In genomic region chr1:178991470-178991869, GRCm38 (mm10) we compare ENCODE assay signal across 22 mouse cellular contexts.
A peak's percentile ranks its signal among the peaks of the same experiment; 100 is the strongest.
DNase-seq lines count a peak whose midpoint lies in the region; ATAC-seq lines count a peak whose summit lies in the region.
"Had no signal": no experiment of that assay in that cellular context is flagged by ENCODE, and none has a peak within 500 bp of the region (broad histone marks: within the 10 kb centered on the region; RNA-seq: fewer than 3 reads in every experiment).

No protein-coding gene starts in this region.

- H3K27ac ChIP-seq in kidney, embryonic 16.5 days (ENCODE audit: low read length) = no peak overlapping the region
- peak overlapping the region; percentile 42; the same call in 1 of the 2 replicates for H3K27ac ChIP-seq in limb, embryonic 10.5 days
- no peak overlapping the region for H3K27ac ChIP-seq in midbrain, embryonic 13.5 days
- H3K27ac ChIP-seq: heart, embryonic 13.5 days; hindbrain, embryonic 13.5 days; limb, embryonic 15.5 days; liver, embryonic 15.5 days had no signal

- H3K36me3 ChIP-seq in kidney, embryonic 16.5 days (ENCODE audit: insufficient read depth, low read length) = no peaks in the 10 kb centered on the region
- H3K36me3 ChIP-seq in limb, embryonic 10.5 days = no peaks in the 10 kb centered on the region
- no peaks in the 10 kb centered on the region for H3K36me3 ChIP-seq in midbrain, embryonic 13.5 days
- H3K36me3 ChIP-seq: heart, embryonic 13.5 days; hindbrain, embryonic 13.5 days; limb, embryonic 15.5 days; liver, embryonic 15.5 days had no signal

- 0 out of 2 replicates have a peak, but pooled peaks have one; percentile 31 for ATAC-seq in kidney, embryonic 16.5 days (ENCODE audit: low FRiP score, low TSS enrichment)
- ATAC-seq in megakaryocyte, adult 5-6 weeks (ENCODE audit: poor library complexity, severe bottlenecking) = peak; percentile 85
- no peak for ATAC-seq in midbrain, embryonic 13.5 days
- ATAC-seq: activated CD4-positive, CD25-positive, alpha-beta regulatory T cell, adult 4 months; forebrain, embryonic 14.5 days; inflammation-experienced regulatory T-cells, adult 6 months had no signal

- no peak for DNase-seq in kidney, postnatal 14 days
- DNase-seq in MEL-GATA-1-ER (ENCODE audit: extremely low read depth, low read depth) = peak; percentile 17
- no peak for DNase-seq in limb, embryonic 10.5 days (ENCODE audit: low spot score)
- no peak for DNase-seq in left cerebral cortex, postnatal 25 days (ENCODE audit: low spot score in 2 of 2)
- DNase-seq: adrenal gland, postnatal 10 days; gastrocnemius, postnatal 25 days; kidney, adult 2 months; midbrain, embryonic 14.5 days; retina, postnatal 1 day; right cerebral cortex, postnatal 4 days; thymus, adult 2 months had no signal

- no peaks in the 10 kb centered on the region for H3K27me3 ChIP-seq in kidney, embryonic 16.5 days (ENCODE audit: insufficient read depth, low read length)
- no peaks in the 10 kb centered on the region for H3K27me3 ChIP-seq in limb, embryonic 10.5 days (ENCODE audit: low read depth, poor library complexity, severe bottlenecking)
- no peaks in the 10 kb centered on the region for H3K27me3 ChIP-seq in midbrain, embryonic 13.5 days
- H3K27me3 ChIP-seq: heart, embryonic 13.5 days; hindbrain, embryonic 13.5 days; limb, embryonic 15.5 days; liver, embryonic 15.5 days had no signal

- no peaks in the 10 kb centered on the region for H3K9me3 ChIP-seq in kidney, embryonic 16.5 days (ENCODE audit: low read length)
- no peaks in the 10 kb centered on the region for H3K9me3 ChIP-seq in limb, embryonic 10.5 days (replicated peaks)
- no peaks in the 10 kb centered on the region for H3K9me3 ChIP-seq in midbrain, embryonic 13.5 days
- H3K9me3 ChIP-seq: heart, embryonic 13.5 days; hindbrain, embryonic 13.5 days; limb, embryonic 15.5 days; liver, embryonic 15.5 days had no signal

- H3K4me1 ChIP-seq in kidney, embryonic 16.5 days (ENCODE audit: insufficient read depth, low read length) = peaks cover 9% of the 10 kb centered on the region; the same call in 1 of the 2 replicates
- H3K4me1 ChIP-seq in limb, embryonic 10.5 days = peaks cover 45% of the 10 kb centered on the region
- H3K4me1 ChIP-seq in midbrain, embryonic 13.5 days (replicated peaks) = peaks cover 12% of the 10 kb centered on the region
- H3K4me1 ChIP-seq: liver, embryonic 15.5 days had no signal

- WGBS in kidney, embryonic 16.5 days = 42% methylated on average over 4 of the region's 4 CpGs
- 70% methylated on average over 4 of the region's 4 CpGs for WGBS in limb, embryonic 10.5 days
- 48% methylated on average over 4 of the region's 4 CpGs for WGBS in midbrain, embryonic 13.5 days

- no peak overlapping the region for H3K9ac ChIP-seq in kidney, embryonic 16.5 days (replicated peaks; ENCODE audit: low read length)
- H3K9ac ChIP-seq in midbrain, embryonic 13.5 days (replicated peaks) = no peak overlapping the region
- H3K9ac ChIP-seq: heart, embryonic 13.5 days; hindbrain, embryonic 13.5 days; limb, embryonic 15.5 days; liver, embryonic 15.5 days had no signal

- H3K4me2 ChIP-seq in kidney, embryonic 16.5 days (replicated peaks; ENCODE audit: low read depth, low read length) = no peak overlapping the region
- H3K4me2 ChIP-seq in midbrain, embryonic 13.5 days (replicated peaks) = no peak overlapping the region
- H3K4me2 ChIP-seq: heart, embryonic 13.5 days; hindbrain, embryonic 13.5 days; limb, embryonic 15.5 days; liver, embryonic 15.5 days had no signal

- intact Hi-C loops in left cerebral cortex, postnatal 25 days (cut with DNase I) = no loop called here

- no peak overlapping the region for H3K4me3 ChIP-seq in kidney, embryonic 16.5 days (ENCODE audit: low read length)
- H3K4me3 ChIP-seq in limb, embryonic 10.5 days = no peak overlapping the region
- no peak overlapping the region for H3K4me3 ChIP-seq in midbrain, embryonic 13.5 days (replicated peaks)
- H3K4me3 ChIP-seq: erythroblast, embryonic 14.5 days; heart, embryonic 13.5 days; hindbrain, embryonic 13.5 days; limb, embryonic 15.5 days; liver, embryonic 15.5 days had no signal
